Mouse (Mus musculus) hindbrain, postnatal 0 days (tissue): ENCODE results near the gene Racgap1. TPM values are rescaled to one million over a fixed set of nuclear protein-coding genes. Genes with fewer than 3 reads are reported as not detected.

ENCODE experiments used
- ATAC-seq: fragments of 200-750 bp; cut with Nextera tagmentation; 2 replicates; pipeline ENCODE4 v1.8.0; 2017; ENCODE audit warnings: mild to moderate bottlenecking, moderate TSS enrichment, moderate library complexity
- DNase-seq: peaks from one replicate; pipeline ENCODE4 v3.0.0-alpha.2; 2015; ENCODE audit warnings: low spot score
- H3K27ac ChIP-seq: fragments of 300-500 bp; sonication (generic); 2 replicates; pipeline ENCODE4 v1.5.1; 2014; ENCODE audit warnings: mild to moderate bottlenecking
- H3K27me3 ChIP-seq: fragments of 300-500 bp; sonication (generic); 2 replicates; pipeline ENCODE4 v1.6.1; 2014; ENCODE audit warnings: low read length, mixed read lengths; ENCODE audit not compliant: insufficient read depth
- H3K36me3 ChIP-seq: fragments of 300-500 bp; sonication (generic); 2 replicates; pipeline ENCODE4 v1.6.1; 2014; ENCODE audit warnings: low read length, mixed read lengths; ENCODE audit not compliant: insufficient read depth
- H3K4me1 ChIP-seq: fragments of 300-500 bp; sonication (generic); 2 replicates; pipeline ENCODE4 v1.6.1; 2014; ENCODE audit warnings: antibody characterized with exemption, low read length, mixed read lengths; ENCODE audit not compliant: insufficient read depth
- H3K4me2 ChIP-seq: fragments of 300-500 bp; sonication (generic); 2 replicates; pipeline ENCODE4 v1.6.1; 2014; ENCODE audit warnings: low read depth, mild to moderate bottlenecking, low read length, moderate library complexity, mixed read lengths
- H3K4me3 ChIP-seq: fragments of 300-500 bp; sonication (generic); 2 replicates; pipeline ENCODE4 v1.5.1; 2014; ENCODE audit warnings: low read length
- H3K9ac ChIP-seq: fragments of 300-500 bp; sonication (generic); replicated peaks from 2 replicates; pipeline ENCODE4 v1.6.1; 2014; ENCODE audit warnings: mild to moderate bottlenecking, low read length, moderate library complexity, mixed read lengths
- H3K9me3 ChIP-seq: fragments of 300-500 bp; sonication (generic); 2 replicates; pipeline ENCODE4 v1.6.1; 2016; ENCODE audit warnings: low read length, mixed read lengths
- CTCF ChIP-seq: IDR thresholded peaks from 2 replicates; pipeline ENCODE4 v1.5.1; 2016; ENCODE audit warnings: antibody characterized with exemption, control low read depth, low read depth
- WGBS: fragments of 180-500 bp; shearing (Covaris S2); extraction: QIAGEN DNeasy Blood & Tissue Kit; methylation state at CpG from one replicate; pipeline ENCODE4 v1.1.7; 2014; 5-methylcytosine and 5-hydroxymethylcytosine counted together
- polyA plus RNA-seq: library from polyadenylated mRNA; unstranded; fragments of >200 nt; fragmentation: Nextera tagmentation; extraction: Ambion mirVana; gene quantifications from 2 replicates; pipeline ENCODE4 v1.2.1, GENCODE M21; 2015
- total RNA-seq: library from RNA; depleted of rRNA; stranded (reverse); fragments of >200 nt; gene quantifications from 2 replicates; pipeline ENCODE4 v1.2.3, GENCODE M21; 2014

Racgap1 gene
- total and polyA plus RNA-seq, 2 experiments from 2014 or later, result 46.4 to 49.7 TPM

DNA sequence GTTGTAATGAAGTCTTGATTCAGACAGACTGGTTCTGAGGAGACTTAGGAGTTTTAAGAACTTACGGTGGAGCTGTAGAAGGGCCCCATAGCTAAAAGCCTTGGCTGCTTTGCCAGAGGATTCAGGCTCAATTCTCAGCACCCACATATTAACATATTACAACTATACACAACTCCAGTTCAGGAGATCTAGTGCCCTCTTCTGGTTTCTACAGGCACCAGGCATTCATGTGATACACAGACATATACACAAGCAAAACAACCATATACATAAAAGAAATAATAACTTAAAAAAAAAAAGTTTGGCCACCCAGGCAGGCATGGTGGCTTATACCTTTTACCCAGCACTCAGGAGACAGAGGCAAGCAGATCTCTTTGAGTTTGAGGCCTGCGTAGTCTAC is 16.1 kb upstream of the Racgap1 start:
- DNase-seq, result no peak
- Histone ChIP-seq H3K4me2 (no peak overlapping the region), H3K27me3 (no peaks in the 10 kb centered on the region), H3K9ac (no peak overlapping the region), H3K9me3 (no peaks in the 10 kb centered on the region), H3K27ac (no peak overlapping the region), H3K4me3 (no peak overlapping the region), H3K4me1 (peaks cover 26% of the 10 kb centered on the region), H3K36me3 (no peaks in the 10 kb centered on the region)
- 98% methylated on average over 2 of the region's 2 CpGs for WGBS
- peak; percentile 6; the same call in 1 of the 2 replicates for TF ChIP-seq CTCF
- no peak for ATAC-seq

DNA sequence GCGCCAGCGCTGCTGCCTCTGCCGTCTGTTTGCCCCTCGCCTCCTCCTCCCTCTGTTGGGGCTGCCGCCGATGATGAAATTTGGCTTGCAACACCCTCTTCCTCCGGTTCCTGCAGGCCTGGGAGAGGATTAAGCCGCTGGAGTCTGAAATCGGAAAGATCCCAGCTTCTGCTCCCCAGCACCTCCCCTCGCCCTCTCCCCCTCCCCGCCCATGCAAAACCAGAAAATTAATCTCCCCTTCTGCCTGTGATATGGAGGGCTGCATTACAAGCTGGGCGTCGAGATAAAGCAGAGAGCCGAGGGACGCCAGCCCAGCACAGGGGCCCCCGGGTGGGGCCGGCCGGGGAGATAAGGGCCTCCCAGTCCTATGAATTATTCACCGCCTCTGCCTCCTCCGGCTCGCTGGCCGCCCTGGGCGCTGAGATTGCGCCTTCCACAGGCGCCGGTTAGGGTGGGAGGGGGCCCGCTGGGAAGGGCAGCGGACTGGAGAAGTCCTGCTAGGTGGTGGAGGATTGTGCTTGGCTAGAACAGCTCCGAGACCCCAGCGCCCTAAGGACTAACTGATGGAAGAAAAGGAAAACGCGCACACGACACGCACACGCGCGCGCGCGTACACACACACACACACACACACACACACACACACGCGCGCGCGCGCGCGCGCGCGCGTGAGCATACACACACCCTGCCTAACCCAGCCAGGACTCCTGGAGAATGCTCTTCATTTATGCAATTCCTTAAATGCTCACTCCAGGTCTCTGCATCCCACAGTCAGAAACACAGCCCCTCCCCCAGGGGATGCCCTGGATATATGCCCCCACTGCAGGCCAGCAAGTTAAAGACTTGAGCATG is 13.4 kb upstream of the Racgap1 start:
- WGBS, result 2% methylated on average over 52 of the region's 52 CpGs
- ATAC-seq (peak; percentile 60), DNase-seq (peak; percentile 79)
- Histone ChIP-seq H3K27ac (peak overlapping the region; percentile 92), H3K36me3 (no peaks in the 10 kb centered on the region), H3K4me2 (peak overlapping the region; percentile 79), H3K9ac (peak overlapping the region; percentile 71), H3K9me3 (no peaks in the 10 kb centered on the region), H3K4me1 (peaks cover 14% of the 10 kb centered on the region), H3K4me3 (peak overlapping the region; percentile 41), H3K27me3 (no peaks in the 10 kb centered on the region)
- TF ChIP-seq CTCF, result no peak

DNA sequence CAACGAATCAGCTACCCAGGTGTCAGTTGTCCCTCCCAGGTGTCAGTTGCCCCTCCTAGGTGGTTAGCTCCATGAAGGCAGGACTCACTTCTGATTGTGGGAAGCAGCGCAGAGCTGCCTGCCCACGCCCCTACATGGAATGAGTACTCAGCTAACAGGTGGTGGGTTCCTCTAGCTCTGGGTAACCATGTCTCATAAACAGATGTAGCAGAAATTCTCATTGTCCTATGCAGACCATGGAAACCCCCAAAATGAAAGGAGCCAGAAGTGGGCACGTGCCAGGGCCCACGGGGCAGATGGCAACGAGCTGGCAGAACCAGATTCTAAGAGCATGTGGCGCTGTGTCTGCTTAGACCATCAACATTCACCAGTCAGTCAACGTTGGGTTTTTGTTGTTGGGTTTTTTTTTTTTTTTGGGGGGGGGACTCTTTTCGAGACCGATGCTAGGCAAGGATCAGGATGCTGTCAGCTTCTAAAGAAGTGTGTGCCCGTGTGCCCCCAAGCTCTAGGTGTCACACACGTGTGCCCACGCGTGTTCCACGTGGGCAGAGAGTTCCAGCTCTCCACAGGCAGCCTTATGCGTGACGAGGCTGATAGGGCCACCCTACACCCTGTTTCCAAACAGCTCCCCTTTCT is 12.6 kb upstream of the Racgap1 start:
- TF ChIP-seq CTCF, result no peak
- Histone ChIP-seq H3K9ac (peak overlapping the region; percentile 71), H3K27ac (peak overlapping the region; percentile 92), H3K4me1 (peaks cover 14% of the 10 kb centered on the region), H3K36me3 (no peaks in the 10 kb centered on the region), H3K4me3 (peak overlapping the region; percentile 41), H3K9me3 (no peaks in the 10 kb centered on the region), H3K4me2 (peak overlapping the region; percentile 79), H3K27me3 (no peaks in the 10 kb centered on the region)
- WGBS, result 6% methylated on average over 17 of the region's 17 CpGs
- peak; percentile 33; the same call in 1 of the 2 replicates for ATAC-seq
- peak; percentile 49 for DNase-seq

DNA sequence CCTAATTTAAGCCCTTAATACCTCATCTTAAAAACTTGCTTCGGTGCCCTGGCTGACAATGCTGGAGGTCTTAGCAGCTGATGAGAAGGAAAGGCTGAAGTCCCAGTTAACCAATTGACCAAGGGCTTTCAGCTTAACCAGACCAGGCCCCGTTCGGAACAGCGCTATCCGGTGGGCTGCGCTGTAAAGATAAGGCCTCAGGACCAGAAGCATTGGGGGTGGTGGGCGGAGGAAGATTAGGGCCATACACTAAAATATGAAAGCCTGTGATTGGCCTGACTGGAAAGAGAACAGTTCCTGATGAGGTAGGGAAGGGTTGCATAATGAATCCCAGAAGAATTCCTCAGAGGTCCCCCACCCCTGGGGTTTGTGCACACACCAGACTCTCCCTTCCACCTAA is 10.9 kb upstream of the Racgap1 start:
- DNase-seq (no peak), ATAC-seq (no peak)
- no peak overlapping the region for H3K4me3 ChIP-seq
- H3K4me2 ChIP-seq, result no peak overlapping the region
- no peaks in the 10 kb centered on the region for H3K9me3 ChIP-seq
- H3K4me1 ChIP-seq, result peaks cover 10% of the 10 kb centered on the region
- WGBS, result 62% methylated on average over 7 of the region's 7 CpGs
- no peaks in the 10 kb centered on the region for H3K36me3 ChIP-seq
- TF ChIP-seq CTCF, result no peak
- no peak overlapping the region for H3K9ac ChIP-seq
- no peaks in the 10 kb centered on the region for H3K27me3 ChIP-seq
- H3K27ac ChIP-seq, result no peak overlapping the region

DNA sequence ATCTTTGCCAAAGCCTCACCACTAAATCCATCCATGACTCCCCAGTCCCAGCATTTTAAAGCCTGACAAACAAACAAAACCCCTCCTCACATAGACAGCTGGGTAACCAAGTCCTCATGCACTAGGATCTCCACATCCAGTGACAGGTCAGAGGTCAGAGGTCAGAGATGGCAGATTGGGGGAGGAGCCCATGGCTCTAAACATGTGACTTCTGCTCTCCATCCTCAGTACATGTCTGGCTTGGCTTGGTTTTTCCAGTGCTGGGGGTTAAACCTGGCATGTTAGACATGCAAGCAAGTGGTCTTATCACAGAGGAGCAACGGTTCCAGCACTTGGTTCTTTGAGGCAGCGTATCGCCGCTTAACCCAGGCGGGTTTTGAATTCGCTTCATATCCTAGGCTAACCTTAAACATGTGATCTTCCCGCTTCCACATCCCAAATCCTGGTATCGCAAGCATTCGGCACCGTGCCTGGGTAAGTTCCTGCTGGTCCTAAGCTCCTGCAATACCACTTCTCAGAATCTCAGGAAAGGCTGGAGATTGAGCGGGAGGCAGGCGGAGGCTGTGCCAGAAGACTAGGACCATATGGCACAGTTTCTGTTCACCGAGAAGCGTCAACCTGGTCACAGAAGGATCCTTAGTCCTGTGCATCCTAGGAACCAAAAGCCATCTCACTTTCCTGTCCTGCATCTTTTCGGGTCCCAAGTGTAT is 9.8 kb upstream of the Racgap1 start:
- Histone ChIP-seq H3K4me3 (no peak overlapping the region), H3K4me1 (peaks cover 7% of the 10 kb centered on the region; the same call in 1 of the 2 replicates), H3K9me3 (no peaks in the 10 kb centered on the region), H3K4me2 (no peak overlapping the region), H3K27me3 (no peaks in the 10 kb centered on the region), H3K36me3 (no peaks in the 10 kb centered on the region), H3K27ac (no peak overlapping the region), H3K9ac (no peak overlapping the region)
- ATAC-seq (no peak), DNase-seq (no peak)
- TF ChIP-seq CTCF, result no peak
- WGBS, result 91% methylated on average over 15 of the region's 15 CpGs

DNA sequence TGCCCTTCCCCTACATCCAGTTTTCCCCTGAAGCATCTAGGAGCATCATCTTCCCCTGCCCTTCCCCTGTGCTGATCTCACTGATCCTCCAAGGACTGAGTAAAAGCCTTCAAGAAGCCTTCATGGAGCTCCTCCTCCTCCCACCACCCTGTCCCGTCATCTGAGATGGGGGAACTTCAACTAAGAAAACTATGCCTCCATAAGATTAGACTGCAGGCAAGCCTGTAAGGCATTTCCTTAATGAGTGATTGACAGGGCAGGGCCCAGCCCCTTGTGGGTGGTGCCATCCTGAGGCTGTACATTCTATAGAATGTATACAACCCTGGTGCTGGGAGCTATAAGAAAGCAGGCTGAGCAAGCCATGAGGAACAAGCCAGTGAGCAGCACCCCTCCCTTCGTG is 7.0 kb upstream of the Racgap1 start:
- H3K4me2 ChIP-seq, result no peak overlapping the region
- no peaks in the 10 kb centered on the region for H3K9me3 ChIP-seq
- H3K9ac ChIP-seq, result no peak overlapping the region
- no peaks in the 10 kb centered on the region for H3K27me3 ChIP-seq
- 58% methylated on average over 2 of the region's 2 CpGs for WGBS
- ATAC-seq (no peak), DNase-seq (no peak)
- no peak overlapping the region for H3K4me3 ChIP-seq
- H3K27ac ChIP-seq, result no peak overlapping the region
- H3K4me1 ChIP-seq, result peaks cover 2% of the 10 kb centered on the region; the same call in 1 of the 2 replicates
- no peaks in the 10 kb centered on the region for H3K36me3 ChIP-seq
- TF ChIP-seq CTCF, result no peak
